Mouse (Mus musculus): ENCODE results near the gene Phf21a. TPM values are rescaled to one million over a fixed set of nuclear protein-coding genes. Genes with fewer than 3 reads are reported as not detected.
"Not testable (repeated sequence)": the region's sequence is repeated elsewhere in the genome, so short reads cannot be mapped to it uniquely, and the experiment has no call there.

Phf21a gene
- polyA plus RNA-seq, 1 experiment from 2014 or later, result 40.4 TPM

DNA sequence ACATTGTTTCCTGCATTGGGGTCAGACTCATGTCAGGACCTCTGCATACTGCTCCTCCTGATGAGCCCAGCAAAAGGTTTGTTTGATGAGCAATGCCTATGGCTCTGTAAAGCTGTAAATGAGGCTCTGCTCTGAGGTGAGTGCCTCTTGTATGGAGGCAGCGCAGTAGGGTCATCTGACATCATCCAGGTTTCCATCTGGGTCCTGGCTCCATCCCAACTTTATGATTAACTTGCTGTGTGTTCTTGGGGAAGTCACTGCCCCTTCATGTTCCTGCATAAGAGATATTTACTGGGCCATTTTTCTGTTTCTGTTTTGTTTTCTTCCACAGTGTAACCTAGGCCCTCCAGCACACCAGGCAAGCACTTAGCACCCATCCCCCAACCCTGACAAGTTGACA lies 304.5 kb downstream of the Phf21a start:
- Histone ChIP-seq H3K4me1 (peaks cover 54% of the 10 kb centered on the region), H3K36me3 (0 out of 2 replicates have a peak, but pooled peaks cover 4% of the 10 kb centered on the region), H3K27ac (no peak overlapping the region; the same call in 1 of the 2 replicates), H3K27me3 (no peaks in the 10 kb centered on the region), H3K9me3 (replicated peaks) (no peaks in the 10 kb centered on the region), H3K4me3 (no peak overlapping the region), H3K4me2 (replicated peaks) (0 out of 2 replicates have a peak overlapping the region, but pooled peaks have one; percentile 21), H3K9ac (no peak overlapping the region)
- ATAC-seq (ENCODE audit: low FRiP score), result no peak
- 81% methylated on average over 1 of the region's 1 CpGs for WGBS

DNA sequence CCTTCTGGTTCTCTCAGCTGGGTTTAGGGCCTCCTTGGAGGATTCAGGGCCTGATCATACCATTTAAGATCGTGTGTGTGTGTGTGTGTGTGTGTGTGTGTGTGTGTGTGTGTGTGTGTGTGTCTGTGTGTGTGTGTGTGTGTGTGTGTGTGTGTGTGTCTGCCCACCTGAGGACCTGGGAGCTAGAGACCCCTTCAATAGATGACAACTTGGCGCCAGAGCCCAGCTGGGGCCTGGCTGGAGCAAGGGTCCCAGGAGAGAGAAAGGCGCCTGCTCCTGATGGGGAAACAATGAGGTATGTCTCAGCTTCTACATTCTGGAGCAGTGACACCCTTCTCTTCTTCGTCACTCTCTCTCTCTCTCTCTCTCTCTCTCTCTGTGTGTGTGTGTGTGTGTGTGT lies 307.0 kb downstream of the Phf21a start:
- H3K27me3 ChIP-seq; H3K9me3 ChIP-seq (replicated peaks); ATAC-seq (ENCODE audit: low FRiP score): not testable (repeated sequence)
- Histone ChIP-seq H3K27ac (peak overlapping the region; percentile 80), H3K4me3 (peak overlapping the region; percentile 85), H3K4me2 (replicated peaks) (peak overlapping the region; percentile 85), H3K9ac (peak overlapping the region; percentile 93), H3K4me1 (peaks cover 50% of the 10 kb centered on the region), H3K36me3 (peaks cover 21% of the 10 kb centered on the region)
- 43% methylated on average over 3 of the region's 4 CpGs for WGBS

DNA sequence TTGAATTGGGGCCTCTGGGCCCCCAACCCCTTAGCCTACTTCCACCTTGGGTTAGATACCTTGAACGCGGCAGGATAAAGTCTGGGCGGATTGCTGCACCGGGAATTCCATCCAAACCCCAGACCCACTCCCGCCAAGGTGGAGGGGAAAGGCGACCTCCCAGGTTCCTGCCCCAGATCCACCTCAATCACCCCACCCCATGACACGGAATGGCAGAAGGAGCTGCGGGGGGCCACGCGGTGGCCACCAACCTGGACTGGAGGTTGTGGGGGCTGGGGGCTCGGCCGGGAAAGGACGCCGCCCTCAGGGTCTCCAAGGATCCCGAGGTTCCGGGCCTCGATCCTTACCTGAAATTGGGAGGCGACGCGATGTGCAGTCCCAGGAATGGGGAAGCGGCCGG lies 307.8 kb downstream of the Phf21a start:
- H3K27ac ChIP-seq, result peak overlapping the region; percentile 80
- H3K9ac ChIP-seq, result peak overlapping the region; percentile 93
- WGBS, result 3% methylated on average over 22 of the region's 22 CpGs
- peaks cover 29% of the 10 kb centered on the region for H3K36me3 ChIP-seq
- peak; percentile 17; the same call in 1 of the 2 replicates for ATAC-seq (ENCODE audit: low FRiP score)
- peak overlapping the region; percentile 85 for H3K4me3 ChIP-seq
- no peaks in the 10 kb centered on the region for H3K9me3 ChIP-seq (replicated peaks)
- peak overlapping the region; percentile 85 for H3K4me2 ChIP-seq (replicated peaks)
- H3K4me1 ChIP-seq, result peaks cover 57% of the 10 kb centered on the region
- no peaks in the 10 kb centered on the region for H3K27me3 ChIP-seq

DNA sequence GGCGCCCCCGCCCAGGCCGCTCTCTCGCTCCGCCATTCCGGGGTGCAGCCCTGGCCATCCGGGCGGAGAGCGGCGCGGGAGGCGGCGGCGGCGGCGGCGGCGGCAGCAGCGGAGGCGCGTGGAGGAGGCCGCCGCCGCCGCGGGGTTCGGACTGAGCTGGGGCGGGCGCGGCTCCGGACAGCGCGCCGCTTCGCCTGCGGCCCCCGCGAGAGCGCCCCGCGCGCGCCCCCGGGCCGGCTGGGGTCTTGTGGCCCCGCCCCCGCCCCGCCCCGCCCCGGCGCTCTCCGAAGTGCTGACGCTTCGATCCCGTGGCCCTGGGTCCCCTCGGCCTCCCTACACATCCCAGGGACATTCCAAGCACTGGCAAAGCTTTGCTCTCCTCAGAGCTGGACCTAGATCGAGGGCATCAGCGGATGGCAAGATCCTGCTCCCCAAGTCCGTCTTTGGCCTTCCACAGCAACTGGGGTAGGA lies 308.2 kb downstream of the Phf21a start, which contains the start of gene Mapk8ip1:
TSS of gene Mapk8ip1 (minus strand) at position 173 of the 471 bp plus-strand sequence.
- no peaks in the 10 kb centered on the region for H3K9me3 ChIP-seq (replicated peaks)
- 2% methylated on average over 41 of the region's 59 CpGs for WGBS
- H3K4me1 ChIP-seq, result peaks cover 62% of the 10 kb centered on the region
- H3K4me2 ChIP-seq (replicated peaks), result peak within 1 kb of the TSS; percentile 85
- H3K4me3 ChIP-seq, result peak within 1 kb of the TSS; percentile 85
- H3K9ac ChIP-seq, result peak within 1 kb of the TSS; percentile 93
- ATAC-seq (ENCODE audit: low FRiP score), result peak; percentile 54
- peak within 1 kb of the TSS; percentile 80 for H3K27ac ChIP-seq
- peaks cover 34% of the 10 kb centered on the region for H3K36me3 ChIP-seq
- H3K27me3 ChIP-seq, result no peaks in the 10 kb centered on the region

GRCm38 (mm10) chr2:92402591-92403326 lies 309.8 kb downstream of the Phf21a start:
- peaks cover 54% of the 10 kb centered on the region for H3K4me1 ChIP-seq
- H3K4me3 ChIP-seq, result no peak overlapping the region
- WGBS, result 82% methylated on average over 4 of the region's 4 CpGs
- H3K9ac ChIP-seq, result no peak overlapping the region
- no peak for ATAC-seq (ENCODE audit: low FRiP score)
- H3K27ac ChIP-seq, result peak overlapping the region; percentile 36; the same call in 1 of the 2 replicates
- H3K9me3 ChIP-seq (replicated peaks), result no peaks in the 10 kb centered on the region
- H3K27me3 ChIP-seq, result no peaks in the 10 kb centered on the region
- H3K36me3 ChIP-seq, result peaks cover 40% of the 10 kb centered on the region
- no peak overlapping the region for H3K4me2 ChIP-seq (replicated peaks)

DNA sequence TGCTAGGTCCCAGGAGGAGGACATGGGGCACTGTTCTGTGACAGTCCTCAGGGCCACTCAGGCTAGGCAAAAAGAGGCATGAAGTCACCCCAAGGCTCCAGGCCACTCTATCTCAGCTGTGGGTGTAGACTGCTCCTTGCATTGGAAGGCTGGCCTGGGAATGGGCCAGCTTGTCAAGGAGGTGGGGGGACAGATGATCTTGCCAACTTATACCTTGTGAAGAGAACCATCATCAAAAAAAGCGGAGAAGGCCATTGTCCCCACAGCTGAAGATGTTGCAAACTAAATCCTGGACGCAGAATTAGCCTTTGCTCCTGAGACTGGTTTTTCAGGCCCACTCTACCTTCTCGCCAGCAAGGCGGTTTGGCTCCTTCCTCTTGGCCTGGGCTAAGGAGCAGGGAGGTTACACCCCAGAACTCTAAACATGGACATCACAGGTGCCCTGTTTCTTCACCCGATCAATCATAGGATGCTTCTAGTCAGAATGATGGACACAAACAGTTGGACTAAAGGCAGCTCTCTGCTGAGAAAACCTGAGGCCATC lies 310.9 kb downstream of the Phf21a start:
- H3K4me1 ChIP-seq, result peaks cover 45% of the 10 kb centered on the region
- H3K4me2 ChIP-seq (replicated peaks), result no peak overlapping the region
- H3K36me3 ChIP-seq, result peaks cover 51% of the 10 kb centered on the region
- no peaks in the 10 kb centered on the region for H3K9me3 ChIP-seq (replicated peaks)
- no peak overlapping the region for H3K4me3 ChIP-seq
- H3K27me3 ChIP-seq, result no peaks in the 10 kb centered on the region
- no peak overlapping the region for H3K9ac ChIP-seq
- no peak overlapping the region for H3K27ac ChIP-seq
- WGBS, result 93% methylated on average over 5 of the region's 5 CpGs
- ATAC-seq (ENCODE audit: low FRiP score), result no peak

DNA sequence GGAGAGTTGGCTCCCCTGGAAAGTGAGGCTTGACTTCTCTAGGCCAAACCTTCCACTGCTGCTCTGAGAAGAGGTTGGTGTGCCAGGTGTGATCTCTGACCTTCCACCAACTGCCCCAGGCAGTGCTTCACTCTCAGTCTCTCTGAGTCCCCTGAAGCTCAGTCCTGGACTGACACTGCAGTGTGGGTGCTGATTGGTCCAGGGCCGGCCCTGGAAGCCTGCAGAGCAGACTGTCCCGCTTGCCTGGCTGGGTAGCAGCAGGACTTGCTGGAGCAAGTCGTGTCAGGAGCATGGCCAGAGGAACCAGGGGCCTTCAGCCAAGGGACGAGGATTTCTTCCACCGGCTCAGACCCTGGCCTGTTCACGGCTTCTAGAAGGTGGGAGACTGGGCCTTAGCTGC lies 311.8 kb downstream of the Phf21a start:
- H3K4me2 ChIP-seq (replicated peaks), result no peak overlapping the region
- no peaks in the 10 kb centered on the region for H3K9me3 ChIP-seq (replicated peaks)
- H3K4me1 ChIP-seq, result peaks cover 36% of the 10 kb centered on the region
- H3K4me3 ChIP-seq, result no peak overlapping the region
- ATAC-seq (ENCODE audit: low FRiP score), result no peak
- 86% methylated on average over 6 of the region's 6 CpGs for WGBS
- no peak overlapping the region for H3K9ac ChIP-seq
- H3K36me3 ChIP-seq, result peaks cover 59% of the 10 kb centered on the region
- H3K27me3 ChIP-seq, result no peaks in the 10 kb centered on the region
- peak overlapping the region; percentile 64; the same call in 1 of the 2 replicates for H3K27ac ChIP-seq

- Histone ChIP-seq H3K4me3 (no peak overlapping the region), H3K9ac (0 out of 2 replicates have a peak overlapping the region, but pooled peaks have one; percentile 18), H3K9me3 (replicated peaks) (no peaks in the 10 kb centered on the region), H3K36me3 (peaks cover 69% of the 10 kb centered on the region), H3K4me1 (peaks cover 27% of the 10 kb centered on the region), H3K4me2 (replicated peaks) (no peak overlapping the region), H3K27ac (peak overlapping the region; percentile 64), H3K27me3 (no peaks in the 10 kb centered on the region)
- WGBS, result 67% methylated on average over 7 of the region's 7 CpGs
- ATAC-seq (ENCODE audit: low FRiP score), result peak; percentile 57; the same call in 1 of the 2 replicates
These were observed 312.8 kb downstream of the Phf21a start for GRCm38 (mm10) chr2:92405687-92406086.

DNA sequence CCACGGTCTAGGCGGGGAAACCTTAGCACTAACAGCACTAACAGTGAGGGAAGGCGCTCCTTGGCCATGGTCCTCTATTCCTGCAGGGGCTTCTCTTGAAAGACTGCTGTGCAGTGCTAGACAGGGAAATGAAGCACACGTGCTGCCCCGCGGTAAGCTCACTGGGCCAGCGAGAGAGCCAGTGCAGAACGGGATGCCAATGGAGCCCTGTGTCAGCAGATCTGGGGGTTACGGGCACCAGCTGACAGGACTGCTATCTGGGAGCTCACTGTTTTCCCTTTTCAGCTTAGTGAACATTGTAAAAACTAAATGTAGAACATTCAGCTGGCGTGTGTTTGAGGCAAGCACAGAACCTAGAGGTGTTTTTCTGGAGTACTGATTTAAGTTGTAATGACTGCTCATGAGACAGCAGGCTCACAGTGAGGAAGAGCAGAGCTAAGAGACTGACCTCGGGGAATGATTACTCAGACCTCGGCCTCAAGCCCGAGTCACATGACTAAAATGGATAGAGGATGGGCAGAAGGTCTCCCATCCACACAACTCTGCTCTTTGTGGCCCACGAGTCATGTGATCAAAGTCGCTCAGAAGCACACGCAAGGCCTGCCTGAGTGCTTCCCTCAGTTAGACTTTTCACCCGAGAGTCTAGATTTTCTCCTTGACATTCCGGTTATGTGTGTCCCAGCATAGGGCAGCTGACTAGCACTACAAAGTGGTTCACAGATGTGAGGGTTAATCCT lies 315.6 kb downstream of the Phf21a start:
- H3K4me1 ChIP-seq, result peaks cover 14% of the 10 kb centered on the region
- no peak for ATAC-seq (ENCODE audit: low FRiP score)
- no peak overlapping the region for H3K4me3 ChIP-seq
- H3K4me2 ChIP-seq (replicated peaks), result no peak overlapping the region
- H3K27me3 ChIP-seq, result no peaks in the 10 kb centered on the region
- no peak overlapping the region for H3K27ac ChIP-seq
- H3K36me3 ChIP-seq, result peaks cover 93% of the 10 kb centered on the region
- 91% methylated on average over 18 of the region's 18 CpGs for WGBS
- H3K9ac ChIP-seq, result no peak overlapping the region
- H3K9me3 ChIP-seq (replicated peaks), result no peaks in the 10 kb centered on the region

DNA sequence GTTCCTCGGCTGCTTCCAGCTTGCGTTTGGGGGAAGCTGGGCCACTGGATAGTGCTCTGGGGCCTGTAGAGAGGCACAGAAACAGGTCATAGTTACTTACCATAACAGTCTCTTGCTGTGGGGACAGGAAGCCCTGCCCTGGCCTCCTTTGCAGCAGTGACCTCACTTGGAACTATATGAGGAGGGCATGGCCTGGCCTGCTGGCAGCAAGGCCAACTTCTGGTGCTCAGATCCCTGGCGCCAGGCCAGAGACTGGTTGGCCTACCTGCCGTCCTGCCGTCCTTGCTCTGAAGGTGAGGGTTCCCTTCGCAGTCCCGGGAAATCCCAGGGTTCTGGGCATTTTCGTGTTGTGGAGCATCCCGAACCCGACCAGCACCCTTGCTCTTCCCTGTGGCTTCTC lies 318.8 kb downstream of the Phf21a start:
- Histone ChIP-seq H3K4me3 (no peak overlapping the region), H3K4me2 (replicated peaks) (no peak overlapping the region), H3K27ac (no peak overlapping the region), H3K9ac (no peak overlapping the region), H3K27me3 (no peaks in the 10 kb centered on the region), H3K9me3 (replicated peaks) (no peaks in the 10 kb centered on the region), H3K4me1 (no peaks in the 10 kb centered on the region), H3K36me3 (peaks cover 95% of the 10 kb centered on the region)
- 91% methylated on average over 10 of the region's 10 CpGs for WGBS
- ATAC-seq (ENCODE audit: low FRiP score), result no peak

All from hindbrain, embryonic 12.5 days (tissue).